Mouse (Mus musculus): ENCODE data around the gene Zscan20.

Gene Zscan20

DNA sequence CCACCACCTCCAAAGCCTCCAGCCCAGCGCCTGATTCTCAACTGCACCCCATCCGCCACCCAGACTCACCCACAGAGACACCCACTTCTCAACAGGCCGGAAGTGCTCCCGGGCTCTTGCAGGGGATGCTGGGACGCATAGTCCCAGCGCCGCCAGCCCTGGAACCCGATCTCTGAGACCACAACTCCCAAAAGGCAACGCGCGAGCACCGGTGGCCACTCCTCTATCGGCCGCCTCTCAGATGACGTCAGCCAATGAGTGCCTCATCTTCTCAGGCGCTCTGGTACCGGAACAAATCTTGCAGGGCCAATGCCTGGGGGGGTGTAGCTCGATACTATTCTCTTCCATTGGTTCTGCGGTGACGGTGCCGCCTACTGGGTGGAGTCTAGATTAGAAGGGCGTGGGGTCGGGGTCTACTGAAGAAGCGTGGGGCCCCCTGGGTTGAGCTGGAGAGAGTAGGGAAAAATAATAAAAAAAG, at the start of gene Zscan20:
TSS of gene Zscan20 (minus strand) at position 174 of the 478 bp plus-strand sequence.
- DNase-seq (ENCODE audit: low spot score in 2 of 2) = peak; percentile 89 to 96

- DNase-seq (ENCODE audit: low spot score in 2 of 2) = no peak
These were observed 45.5 kb upstream of the Zscan20 start for GRCm38 (mm10) chr4:128655446-128655845.

DNA sequence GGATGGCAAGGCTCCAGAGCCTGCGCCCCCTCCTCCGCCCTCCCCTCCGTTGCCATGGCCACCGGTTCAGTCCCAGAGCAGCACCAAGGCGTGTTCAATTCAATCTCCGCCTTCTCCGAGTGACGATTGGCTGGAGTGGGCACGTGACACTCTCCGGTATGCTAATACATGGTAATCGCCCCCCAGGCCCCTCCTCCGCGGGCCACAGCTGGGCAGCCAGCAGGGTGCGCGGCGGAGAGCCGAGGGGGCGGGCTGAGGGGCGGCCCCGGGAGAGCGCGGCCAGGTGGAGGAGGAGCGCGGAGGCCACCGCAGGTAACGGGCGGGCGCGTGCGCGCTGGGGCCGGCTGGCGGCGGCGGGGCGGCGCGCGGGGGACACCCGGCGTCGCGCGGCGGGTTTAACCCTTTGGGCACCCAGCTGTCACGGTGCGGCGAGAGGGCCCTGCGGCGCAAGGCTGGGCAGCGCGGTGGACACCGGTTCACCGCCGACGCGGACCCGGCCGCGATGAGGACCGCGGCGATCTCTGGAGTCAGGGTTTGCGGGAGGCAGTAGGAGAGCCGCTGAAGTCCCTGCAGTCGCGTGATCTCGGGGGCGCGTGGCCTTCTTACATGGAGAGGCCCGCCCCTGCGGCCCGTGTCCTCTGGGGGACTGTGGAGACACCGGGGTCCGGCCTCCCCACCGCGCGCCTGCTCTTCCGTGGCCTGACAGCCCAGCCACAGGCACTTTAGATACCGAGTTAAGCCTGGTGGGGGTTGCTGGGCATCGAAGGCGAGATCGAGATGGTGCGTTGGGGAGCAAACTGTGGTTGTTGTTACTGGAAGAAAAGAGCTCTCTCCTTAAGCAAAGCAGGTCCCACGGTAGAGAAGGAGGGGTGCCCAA, 44.8 kb upstream of the Zscan20 start, which contains the start of gene Phc2:
TSS of gene Phc2 (plus strand) at position 198 of the 877 bp plus-strand sequence.
- DNase-seq (ENCODE audit: low spot score in 2 of 2) = peak; percentile 85 to 91

- no peak for DNase-seq (ENCODE audit: low spot score in 2 of 2)
These were observed 42.8 kb upstream of the Zscan20 start for GRCm38 (mm10) chr4:128652584-128653298.

GRCm38 (mm10) chr4:128651530-128651929, 41.6 kb upstream of the Zscan20 start:
- DNase-seq (ENCODE audit: low spot score in 2 of 2) = no peak

DNA sequence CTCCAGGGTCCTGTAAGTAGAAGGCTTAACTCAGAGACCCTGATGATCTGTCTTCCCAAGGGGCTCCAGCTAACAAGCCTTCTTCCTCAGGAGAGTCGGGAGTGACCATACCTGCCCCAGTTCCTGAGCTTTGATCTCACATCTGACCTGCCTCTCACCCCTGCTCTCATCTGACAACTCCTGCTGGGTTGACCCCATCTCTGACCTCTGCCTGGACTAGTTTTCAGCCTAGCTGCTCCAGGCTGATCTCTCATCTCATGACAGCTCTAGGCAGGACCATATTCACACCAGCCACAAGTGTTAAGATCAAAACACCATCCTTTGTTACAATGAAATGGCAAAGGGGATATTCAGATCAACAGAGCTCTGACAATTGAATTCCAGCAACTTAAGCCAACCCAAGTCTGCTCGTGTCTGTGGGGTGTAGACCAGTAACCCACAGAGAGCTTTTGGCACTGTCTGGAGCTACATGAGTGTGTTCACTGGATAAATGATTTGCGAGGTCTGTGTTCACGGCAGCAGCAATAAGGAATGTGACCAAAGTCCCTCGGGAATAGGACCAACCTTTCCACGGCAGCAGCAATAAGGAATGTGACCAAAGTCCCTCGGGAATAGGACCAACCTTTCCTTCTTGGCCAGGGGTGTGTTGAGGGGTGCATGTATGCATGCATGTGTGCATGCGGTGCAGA, 38.8 kb upstream of the Zscan20 start:
- no peak for DNase-seq (ENCODE audit: low spot score in 2 of 2)

GRCm38 (mm10) chr4:128646762-128647161, 36.9 kb upstream of the Zscan20 start:
- no peak for DNase-seq (ENCODE audit: low spot score in 2 of 2)

- no peak for DNase-seq (ENCODE audit: low spot score in 2 of 2)
These were observed 36.0 kb upstream of the Zscan20 start for GRCm38 (mm10) chr4:128645896-128646295.

GRCm38 (mm10) chr4:128641766-128642717, 32.1 kb upstream of the Zscan20 start:
- DNase-seq (ENCODE audit: low spot score in 2 of 2) = no peak

DNA sequence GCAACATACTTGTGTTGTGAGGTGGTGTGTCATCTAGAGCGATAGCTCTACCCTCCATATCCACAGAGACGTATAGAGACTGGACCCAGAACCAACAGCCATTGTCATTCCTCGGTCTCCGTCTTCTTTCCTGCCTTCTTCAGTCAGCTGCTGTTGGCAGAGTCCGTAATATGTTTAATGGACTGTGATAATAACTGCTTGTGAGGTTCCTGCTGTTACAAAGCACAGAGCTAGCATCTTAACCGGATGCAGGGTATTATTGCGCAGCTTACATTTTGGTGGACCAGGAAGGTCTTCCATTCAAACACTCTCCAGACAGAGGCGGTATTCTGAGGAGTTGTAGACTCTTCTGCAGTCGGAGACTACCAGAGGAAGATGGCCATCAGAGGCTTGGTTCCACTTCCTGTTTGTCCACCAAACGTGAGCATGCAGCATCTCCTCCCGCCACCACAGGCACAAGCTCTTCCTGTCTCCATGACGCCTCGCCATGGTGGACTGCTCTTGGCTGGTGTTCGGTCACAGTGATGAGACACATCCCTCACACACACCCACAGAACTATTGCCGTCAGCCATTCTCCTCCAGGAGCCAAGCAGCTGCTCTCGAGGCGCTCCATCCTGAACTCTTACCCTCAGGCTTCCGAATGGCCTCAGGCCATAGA, 28.5 kb upstream of the Zscan20 start:
- DNase-seq (ENCODE audit: low spot score in 2 of 2) = no peak

DNA sequence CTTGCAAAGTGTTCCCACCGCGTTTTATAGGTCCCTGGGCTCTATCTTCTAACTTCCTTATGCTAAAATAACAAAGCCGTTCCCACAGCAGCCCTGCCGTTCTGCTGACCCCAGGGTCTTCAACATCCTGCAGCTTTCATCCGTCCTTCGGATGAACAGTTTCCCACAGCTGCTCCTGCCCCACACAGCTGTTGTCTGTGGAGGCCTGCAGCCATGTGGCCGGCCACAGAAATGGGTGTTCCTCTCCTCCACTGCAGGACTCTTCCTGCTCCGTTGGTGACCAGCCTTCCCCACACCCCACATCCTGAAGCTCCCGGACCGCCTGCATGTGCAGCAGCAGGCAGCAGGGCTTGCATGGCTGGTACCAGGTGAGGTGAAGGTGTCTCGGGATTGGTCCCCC, 27.4 kb upstream of the Zscan20 start:
- DNase-seq (ENCODE audit: low spot score in 2 of 2) = no peak

DNA sequence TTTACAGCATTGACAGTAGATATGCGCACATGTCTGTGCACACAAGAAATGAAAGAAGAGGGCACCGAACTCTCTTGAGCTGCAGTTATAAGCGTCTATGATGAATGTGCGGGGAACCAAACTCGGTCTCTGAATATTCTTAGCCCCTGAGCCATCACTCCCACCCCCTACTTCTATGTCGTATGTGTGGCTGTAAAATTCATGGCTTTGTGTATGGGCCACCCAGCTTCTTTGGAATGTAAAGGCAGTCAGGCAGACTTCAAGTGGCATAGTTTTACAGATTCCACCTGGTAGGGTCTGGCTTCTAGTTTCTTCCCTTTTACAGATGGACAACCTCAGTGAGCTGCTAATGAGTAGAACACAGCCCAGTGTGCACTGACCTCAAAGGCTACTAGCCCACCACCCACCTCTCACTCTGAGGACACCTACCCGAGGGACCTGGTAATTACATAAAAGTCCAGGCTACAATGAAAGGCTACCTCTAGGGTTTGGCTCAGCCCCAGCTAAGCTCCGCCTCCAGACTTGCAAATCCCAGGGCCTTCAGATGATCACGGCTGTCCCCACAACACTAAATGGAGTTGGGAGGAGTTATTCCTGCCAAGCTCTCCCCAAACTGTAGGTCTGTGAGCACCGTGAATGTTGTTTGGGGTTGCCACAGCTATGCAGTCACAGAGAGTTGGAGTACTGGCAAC, 26.1 kb upstream of the Zscan20 start:
- DNase-seq (ENCODE audit: low spot score in 2 of 2) = no peak

GRCm38 (mm10) chr4:128635451-128635850, 25.6 kb upstream of the Zscan20 start:
- no peak for DNase-seq (ENCODE audit: low spot score in 2 of 2)

DNA sequence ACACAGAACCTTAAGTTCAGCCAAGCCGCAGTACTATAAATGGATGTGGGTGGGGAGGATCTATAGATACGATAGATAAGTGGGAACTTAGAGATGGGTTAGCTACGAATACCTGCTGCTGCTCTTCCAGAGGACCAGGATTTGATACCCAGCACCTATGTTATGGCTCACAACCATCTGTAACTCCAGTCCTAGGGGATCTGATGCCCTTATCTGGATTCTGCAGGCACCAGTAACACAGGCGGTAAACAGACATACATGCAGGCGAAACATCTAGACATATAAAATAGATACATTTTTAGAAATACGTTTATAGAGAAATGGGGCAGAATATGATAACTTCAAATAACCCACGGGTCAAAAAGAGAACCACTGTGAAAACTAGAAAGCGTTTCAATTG, 11.2 kb upstream of the Zscan20 start:
- DNase-seq (ENCODE audit: low spot score in 2 of 2) = no peak

DNA sequence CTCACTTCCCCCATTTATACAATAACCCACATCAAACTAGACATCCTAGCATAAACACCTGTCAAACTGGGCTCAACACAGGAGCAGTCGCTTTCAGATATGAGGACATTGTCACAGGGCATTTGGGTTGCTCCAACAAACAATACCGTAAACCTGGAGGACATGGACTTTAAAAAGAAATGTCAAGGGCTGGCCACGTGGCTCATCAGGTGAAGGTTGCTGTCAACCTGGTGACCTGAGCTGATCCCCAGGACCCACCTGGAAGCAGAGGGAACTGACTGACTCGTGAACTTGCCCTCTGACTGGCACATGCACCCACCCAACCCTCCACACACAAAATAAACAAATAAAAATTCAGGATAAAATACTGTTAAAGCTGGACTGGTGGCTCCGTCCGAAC, 10.7 kb upstream of the Zscan20 start:
- DNase-seq (ENCODE audit: low spot score in 2 of 2) = no peak

GRCm38 (mm10) chr4:128618963-128619362, 9.1 kb upstream of the Zscan20 start:
- DNase-seq (ENCODE audit: low spot score in 2 of 2) = no peak

- DNase-seq (ENCODE audit: low spot score in 2 of 2) = no peak
These were observed 8.5 kb upstream of the Zscan20 start, which contains the start of gene Tlr12 for GRCm38 (mm10) chr4:128618246-128618911. Gene Tlr12, minus strand, starts transcription at chr4:128618619.

DNA sequence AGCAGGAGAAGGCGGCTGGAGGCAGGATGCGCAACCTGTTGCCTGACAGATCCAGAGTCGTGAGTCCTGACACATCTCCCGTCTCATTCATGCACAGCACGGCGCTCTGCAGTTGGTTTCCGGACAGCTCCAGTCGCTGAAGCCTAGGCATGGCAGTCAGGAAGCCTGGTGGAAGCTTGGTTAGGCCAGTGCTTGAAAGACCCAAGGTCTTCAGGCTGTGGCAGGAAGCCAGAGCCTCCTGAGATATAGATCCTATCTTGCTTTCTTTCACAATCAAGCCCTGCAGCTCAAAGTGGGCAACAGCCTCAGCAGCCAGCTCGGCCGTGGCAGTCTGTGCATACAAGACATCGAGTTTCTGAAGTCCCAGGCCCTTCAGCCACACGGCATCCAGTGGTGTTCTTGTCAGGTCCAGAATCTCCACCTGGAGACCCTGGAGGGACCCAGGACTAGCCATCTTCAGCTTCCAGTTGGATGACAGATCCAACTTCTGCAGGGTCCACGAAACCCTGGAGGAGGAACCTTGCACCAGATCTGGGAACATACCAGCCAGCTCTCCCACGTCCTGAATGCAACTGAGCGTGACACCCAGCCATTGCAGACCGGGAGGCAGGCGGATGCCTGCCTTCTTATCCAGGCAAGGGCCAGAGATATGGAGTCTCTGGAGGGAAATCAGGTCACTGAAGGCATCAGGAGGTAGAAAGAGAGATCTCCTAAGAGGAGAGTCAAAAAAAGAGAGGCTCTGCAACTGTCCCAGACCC, 7.6 kb upstream of the Zscan20 start:
- peak in 1 of 2 experiments; percentile 17 for DNase-seq (ENCODE audit: low spot score in 2 of 2)
